In genomic region chr15:7130691-7131225, GRCm38 (mm10) we compare ENCODE assay signal across 9 mouse cellular contexts. TPM values are rescaled to one million over a fixed set of nuclear protein-coding genes. Genes with fewer than 3 reads are reported as not detected.
A peak's percentile ranks its signal among the peaks of the same experiment; 100 is the strongest.
DNase-seq lines count a peak whose midpoint lies in the region; ATAC-seq and TF ChIP-seq lines count a peak whose summit lies in the region.
"Had no signal": no experiment of that assay in that cellular context is flagged by ENCODE, and none has a peak within 500 bp of the region (broad histone marks: within the 10 kb centered on the region; RNA-seq: fewer than 3 reads in every experiment).

No protein-coding gene starts in this region.

- peak overlapping the region; percentile 85 for H3K4me2 ChIP-seq in kidney, embryonic 14.5 days (replicated peaks; ENCODE audit: low read depth, low read length)
- peak overlapping the region; percentile 90 for H3K4me2 ChIP-seq in embryonic facial prominence, embryonic 12.5 days (replicated peaks)
- H3K4me2 ChIP-seq in intestine, postnatal 0 days (replicated peaks; ENCODE audit: low read depth), result peak overlapping the region; percentile 96
- H3K4me2 ChIP-seq in midbrain, postnatal 0 days (ENCODE audit: low read depth, low read length, poor library complexity, severe bottlenecking), result peak overlapping the region; percentile 94

- no peak for TF ChIP-seq CTCF in intestine, postnatal 0 days (IDR thresholded peaks at IDR 0.05; ENCODE audit: low read depth)
- TF ChIP-seq CTCF in midbrain, postnatal 0 days (IDR thresholded peaks at IDR 0.05), result no peak

- 19% methylated on average over 7 of the region's 7 CpGs for WGBS in kidney, embryonic 14.5 days
- 24% methylated on average over 7 of the region's 7 CpGs for WGBS in embryonic facial prominence, embryonic 12.5 days
- 29% methylated on average over 7 of the region's 7 CpGs for WGBS in intestine, postnatal 0 days
- 29% methylated on average over 7 of the region's 7 CpGs for WGBS in midbrain, postnatal 0 days

- no peak overlapping the region for H3K27ac ChIP-seq in kidney, embryonic 14.5 days (ENCODE audit: low read depth, low read length)
- H3K27ac ChIP-seq in embryonic facial prominence, embryonic 12.5 days, result no peak overlapping the region
- no peak overlapping the region for H3K27ac ChIP-seq in intestine, postnatal 0 days (ENCODE audit: low read depth, low read length)
- H3K27ac ChIP-seq in midbrain, postnatal 0 days (ENCODE audit: low read depth, low read length), result no peak overlapping the region

- H3K4me1 ChIP-seq in kidney, embryonic 14.5 days (ENCODE audit: control insufficient read depth, insufficient read depth, low read length), result peaks cover 10% of the 10 kb centered on the region; the same call in 1 of the 2 replicates
- peaks cover 20% of the 10 kb centered on the region for H3K4me1 ChIP-seq in embryonic facial prominence, embryonic 12.5 days
- H3K4me1 ChIP-seq in intestine, postnatal 0 days (replicated peaks; ENCODE audit: control insufficient read depth, insufficient read depth, low read length), result peaks cover 3% of the 10 kb centered on the region; the same call in 1 of the 2 replicates
- peaks cover 4% of the 10 kb centered on the region; the same call in 1 of the 2 replicates for H3K4me1 ChIP-seq in midbrain, postnatal 0 days (ENCODE audit: insufficient read depth, low read length)

- peak overlapping the region; percentile 86 for H3K4me3 ChIP-seq in kidney, embryonic 14.5 days (ENCODE audit: low read length)
- H3K4me3 ChIP-seq in embryonic facial prominence, embryonic 12.5 days, result peak overlapping the region; percentile 75
- peak overlapping the region; percentile 83 for H3K4me3 ChIP-seq in intestine, postnatal 0 days (ENCODE audit: low read depth, low read length)
- H3K4me3 ChIP-seq in midbrain, postnatal 0 days (ENCODE audit: low read depth, low read length), result peak overlapping the region; percentile 86

- H3K36me3 ChIP-seq in kidney, embryonic 14.5 days (ENCODE audit: control insufficient read depth, insufficient read depth, low read length), result no peaks in the 10 kb centered on the region
- no peaks in the 10 kb centered on the region for H3K36me3 ChIP-seq in embryonic facial prominence, embryonic 12.5 days
- no peaks in the 10 kb centered on the region for H3K36me3 ChIP-seq in intestine, postnatal 0 days (ENCODE audit: control insufficient read depth, insufficient read depth)
- H3K36me3 ChIP-seq in midbrain, postnatal 0 days (ENCODE audit: insufficient read depth, low read length), result no peaks in the 10 kb centered on the region
- H3K36me3 ChIP-seq: G1E had no signal

- no peaks in the 10 kb centered on the region for H3K27me3 ChIP-seq in kidney, embryonic 14.5 days (ENCODE audit: control insufficient read depth, insufficient read depth, low read length)
- H3K27me3 ChIP-seq in embryonic facial prominence, embryonic 12.5 days, result 0 out of 2 replicates have a peak, but pooled peaks cover 4% of the 10 kb centered on the region
- peaks cover 28% of the 10 kb centered on the region for H3K27me3 ChIP-seq in intestine, postnatal 0 days (replicated peaks; ENCODE audit: control insufficient read depth, insufficient read depth, low read length)
- H3K27me3 ChIP-seq in midbrain, postnatal 0 days (ENCODE audit: insufficient read depth, low read length), result no peaks in the 10 kb centered on the region

- no peak for DNase-seq in kidney, adult 11 months
- no peak for DNase-seq in midbrain, postnatal 0 days (ENCODE audit: low spot score)
- no peak for DNase-seq in MN1 (ENCODE audit: low spot score)
- DNase-seq in right cerebral cortex, postnatal 10 days (ENCODE audit: low spot score in 2 of 2), result no peak
- DNase-seq in spleen, adult 18-20 months, result no peak

- ATAC-seq in kidney, embryonic 14.5 days (ENCODE audit: low FRiP score, low TSS enrichment), result no peak
- ATAC-seq in embryonic facial prominence, embryonic 12.5 days (ENCODE audit: insufficient number of reproducible peaks, insufficient read depth, low FRiP score, low TSS enrichment), result no peak
- no peak for ATAC-seq in intestine, postnatal 0 days
- no peak for ATAC-seq in midbrain, postnatal 0 days (ENCODE audit: low FRiP score)

- peak overlapping the region; percentile 84; the same call in 1 of the 2 replicates for H3K9ac ChIP-seq in kidney, embryonic 14.5 days (ENCODE audit: low read depth, low read length)
- no peak overlapping the region for H3K9ac ChIP-seq in embryonic facial prominence, embryonic 12.5 days
- H3K9ac ChIP-seq in intestine, postnatal 0 days (ENCODE audit: low read depth, low read length), result no peak overlapping the region
- peak overlapping the region; percentile 19; the same call in 1 of the 2 replicates for H3K9ac ChIP-seq in midbrain, postnatal 0 days (replicated peaks; ENCODE audit: low read length, poor library complexity, severe bottlenecking)

- no peaks in the 10 kb centered on the region for H3K9me3 ChIP-seq in kidney, embryonic 14.5 days (ENCODE audit: control insufficient read depth, low read length)
- H3K9me3 ChIP-seq in embryonic facial prominence, embryonic 12.5 days, result 0 out of 2 replicates have a peak, but pooled peaks cover 4% of the 10 kb centered on the region
- no peaks in the 10 kb centered on the region for H3K9me3 ChIP-seq in intestine, postnatal 0 days (ENCODE audit: control insufficient read depth)
- H3K9me3 ChIP-seq in midbrain, postnatal 0 days (ENCODE audit: low read length), result no peaks in the 10 kb centered on the region

RNA-seq across cellular contexts. Expression of gene Lifr, which starts 40.3 kb away (rescaled TPM):
- polyA plus RNA-seq in kidney, embryonic 14.5 days (2014; fragmentation: Nextera tagmentation; extraction: Ambion mirVana), result 15.2 and 33.5 TPM in 2 replicates
- 17.5 and 18.3 TPM in 2 replicates for polyA plus RNA-seq in embryonic facial prominence, embryonic 12.5 days (2016; fragmentation: Nextera tagmentation; extraction: Ambion mirVana)
- 6.2 and 6.3 TPM in 2 replicates for polyA plus RNA-seq in intestine, postnatal 0 days (2015; fragmentation: Nextera tagmentation; extraction: Ambion mirVana)
- total RNA-seq in midbrain, postnatal 0 days (2014; rRNA removed), result 28.0 and 31.8 TPM in 2 replicates
- polyA plus RNA-seq in midbrain, postnatal 0 days (2015; fragmentation: Nextera tagmentation; extraction: Ambion mirVana), result 10.3 and 12.2 TPM in 2 replicates
- polyA plus RNA-seq: G1E had no signal

Comparison
In these comparisons a context has a peak if more than half of its experiments do, and no peak if none do; other contexts are left out.
1. H3K9ac ChIP-seq: peak in kidney, embryonic 14.5 days (single experiment) and midbrain, postnatal 0 days (single experiment); none in embryonic facial prominence, embryonic 12.5 days (single experiment) and intestine, postnatal 0 days (single experiment).
2. Peak in every context shown above with its lines, with median percentiles within 50 percentile points of each other: H3K4me2 ChIP-seq and H3K4me3 ChIP-seq.